Mouse (Mus musculus) midbrain, postnatal 0 days (tissue): ENCODE data around the gene Cenpp. TPM values are rescaled to one million over a fixed set of nuclear protein-coding genes. Genes with fewer than 3 reads are reported as not detected.

Experiments used
- ATAC-seq: fragments of 200-750 bp; cut with Nextera tagmentation; 2 replicates; pipeline ENCODE4 v1.8.0; 2017; ENCODE audit warnings: moderate number of reproducible peaks, mild to moderate bottlenecking, moderate TSS enrichment, moderate library complexity; ENCODE audit not compliant: low FRiP score
- DNase-seq: peaks from one replicate; pipeline ENCODE4 v3.0.0-alpha.2; 2015; ENCODE audit warnings: low spot score
- H3K27ac ChIP-seq: fragments of 300-500 bp; sonication (generic); 2 replicates; pipeline ENCODE4 v1.5.1; 2014; ENCODE audit warnings: low read depth, mild to moderate bottlenecking, low read length, mixed read lengths
- H3K27me3 ChIP-seq: fragments of 300-500 bp; sonication (generic); 2 replicates; pipeline ENCODE4 v1.6.1; 2014; ENCODE audit warnings: low read length, control low read depth, mixed read lengths; ENCODE audit not compliant: insufficient read depth
- H3K36me3 ChIP-seq: fragments of 300-500 bp; sonication (generic); 2 replicates; pipeline ENCODE4 v1.6.1; 2014; ENCODE audit warnings: low read length, control low read depth, mixed read lengths; ENCODE audit not compliant: insufficient read depth
- H3K4me1 ChIP-seq: fragments of 300-500 bp; sonication (generic); 2 replicates; pipeline ENCODE4 v1.6.1; 2014; ENCODE audit warnings: mild to moderate bottlenecking, control low read depth, antibody characterized with exemption, low read length, mixed read lengths; ENCODE audit not compliant: insufficient read depth
- H3K4me2 ChIP-seq: fragments of 300-500 bp; sonication (generic); 2 replicates; pipeline ENCODE4 v1.6.1; 2014; ENCODE audit warnings: low read depth, mild to moderate bottlenecking, low read length, mixed read lengths; ENCODE audit not compliant: poor library complexity, severe bottlenecking
- H3K4me3 ChIP-seq: fragments of 300-500 bp; sonication (generic); 2 replicates; pipeline ENCODE4 v1.5.1; 2014; ENCODE audit warnings: low read depth, mild to moderate bottlenecking, low read length, moderate library complexity
- H3K9ac ChIP-seq: fragments of 300-500 bp; sonication (generic); replicated peaks from 2 replicates; pipeline ENCODE4 v1.6.1; 2014; ENCODE audit warnings: mild to moderate bottlenecking, low read length, moderate library complexity, mixed read lengths; ENCODE audit not compliant: poor library complexity, severe bottlenecking
- H3K9me3 ChIP-seq: fragments of 300-500 bp; sonication (generic); 2 replicates; pipeline ENCODE4 v1.6.1; 2016; ENCODE audit warnings: low read length, control low read depth
- CTCF ChIP-seq: IDR thresholded peaks from 2 replicates; pipeline ENCODE4 v1.5.1; 2016; ENCODE audit warnings: antibody characterized with exemption, mild to moderate bottlenecking
- WGBS: fragments of 180-500 bp; shearing (Covaris S2); extraction: QIAGEN DNeasy Blood & Tissue Kit; methylation state at CpG from one replicate; pipeline ENCODE4 v1.1.7; 2014; 5-methylcytosine and 5-hydroxymethylcytosine counted together
- polyA plus RNA-seq: library from polyadenylated mRNA; unstranded; fragments of >200 nt; fragmentation: Nextera tagmentation; extraction: Ambion mirVana; gene quantifications from 2 replicates; pipeline ENCODE4 v1.2.1, GENCODE M21; 2015
- total RNA-seq: library from RNA; depleted of rRNA; stranded (reverse); fragments of >200 nt; gene quantifications from 2 replicates; pipeline ENCODE4 v1.2.3, GENCODE M21; 2014

Gene Cenpp
- total and polyA plus RNA-seq, 2 experiments from 2014 or later = 1.3 to 6.9 TPM

DNA sequence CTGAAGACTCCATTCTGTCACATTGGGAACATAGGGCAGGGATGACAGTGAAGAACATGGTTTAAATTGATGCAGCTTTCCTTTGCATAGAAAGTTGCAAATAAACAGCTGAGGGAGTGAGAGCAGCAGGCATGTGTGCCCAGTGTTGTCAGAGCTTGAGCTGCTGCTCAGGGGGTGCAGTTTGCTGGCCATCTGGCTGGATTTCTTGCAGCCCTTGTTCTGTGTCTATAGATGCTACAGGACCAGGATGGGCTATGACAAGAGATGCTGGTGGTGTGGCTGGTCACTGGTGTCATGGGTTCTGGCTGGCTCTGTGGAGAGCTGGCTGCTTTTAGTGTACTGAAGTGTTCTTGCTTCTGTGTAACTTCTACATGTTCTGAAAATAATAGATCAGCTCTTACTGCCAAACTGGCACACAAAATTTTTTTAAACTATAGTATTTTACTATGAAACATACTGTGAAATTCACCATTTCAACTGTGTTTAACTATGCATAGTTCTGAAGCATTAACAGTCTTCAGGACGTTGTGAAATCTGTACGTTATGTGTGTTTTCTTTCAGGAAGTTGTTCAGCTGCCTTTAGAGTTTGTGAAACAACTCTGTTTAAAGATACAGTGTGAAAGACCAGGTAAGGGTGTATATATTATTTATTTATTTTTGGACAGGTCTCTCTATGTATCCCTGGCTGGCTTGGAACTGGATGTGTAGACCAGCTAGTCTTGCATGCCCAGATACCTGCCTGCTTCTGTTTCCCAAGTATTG, 219.1 kb downstream of the Cenpp start:
- Histone ChIP-seq H3K27me3 (no peaks in the 10 kb centered on the region), H3K27ac (no peak overlapping the region), H3K9ac (no peak overlapping the region), H3K4me1 (no peaks in the 10 kb centered on the region), H3K4me2 (no peak overlapping the region), H3K9me3 (no peaks in the 10 kb centered on the region), H3K4me3 (no peak overlapping the region), H3K36me3 (peaks cover 41% of the 10 kb centered on the region)
- WGBS = 93% methylated on average over 2 of the region's 2 CpGs
- ATAC-seq (no peak), DNase-seq (no peak)
- no peak for TF ChIP-seq CTCF

DNA sequence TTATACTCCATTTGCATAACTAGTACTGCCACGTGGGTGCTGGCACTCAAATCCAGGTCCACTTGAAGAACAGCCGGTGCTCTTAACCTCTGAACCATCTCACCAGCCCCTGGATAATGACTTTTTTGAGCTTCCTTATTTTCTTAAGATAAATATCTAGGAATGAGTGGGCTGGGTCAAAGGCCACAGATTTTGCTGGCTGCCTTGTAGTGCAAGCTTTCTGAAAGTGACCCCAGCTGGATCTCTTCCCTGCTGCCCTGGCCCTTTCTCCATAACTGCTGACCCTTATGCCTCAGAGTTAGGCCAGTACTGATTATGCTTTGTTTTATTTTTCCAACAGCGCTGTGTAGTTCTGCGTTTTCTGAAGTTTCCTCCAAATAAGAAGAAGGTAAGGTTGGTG, 222.1 kb downstream of the Cenpp start:
- H3K4me2 ChIP-seq = no peak overlapping the region
- H3K4me1 ChIP-seq = no peaks in the 10 kb centered on the region
- TF ChIP-seq CTCF = no peak
- H3K27ac ChIP-seq = no peak overlapping the region
- ATAC-seq = no peak
- H3K9ac ChIP-seq = no peak overlapping the region
- no peaks in the 10 kb centered on the region for H3K27me3 ChIP-seq
- H3K9me3 ChIP-seq = no peaks in the 10 kb centered on the region
- 80% methylated on average over 4 of the region's 4 CpGs for WGBS
- no peak for DNase-seq
- H3K36me3 ChIP-seq = peaks cover 19% of the 10 kb centered on the region
- no peak overlapping the region for H3K4me3 ChIP-seq

DNA sequence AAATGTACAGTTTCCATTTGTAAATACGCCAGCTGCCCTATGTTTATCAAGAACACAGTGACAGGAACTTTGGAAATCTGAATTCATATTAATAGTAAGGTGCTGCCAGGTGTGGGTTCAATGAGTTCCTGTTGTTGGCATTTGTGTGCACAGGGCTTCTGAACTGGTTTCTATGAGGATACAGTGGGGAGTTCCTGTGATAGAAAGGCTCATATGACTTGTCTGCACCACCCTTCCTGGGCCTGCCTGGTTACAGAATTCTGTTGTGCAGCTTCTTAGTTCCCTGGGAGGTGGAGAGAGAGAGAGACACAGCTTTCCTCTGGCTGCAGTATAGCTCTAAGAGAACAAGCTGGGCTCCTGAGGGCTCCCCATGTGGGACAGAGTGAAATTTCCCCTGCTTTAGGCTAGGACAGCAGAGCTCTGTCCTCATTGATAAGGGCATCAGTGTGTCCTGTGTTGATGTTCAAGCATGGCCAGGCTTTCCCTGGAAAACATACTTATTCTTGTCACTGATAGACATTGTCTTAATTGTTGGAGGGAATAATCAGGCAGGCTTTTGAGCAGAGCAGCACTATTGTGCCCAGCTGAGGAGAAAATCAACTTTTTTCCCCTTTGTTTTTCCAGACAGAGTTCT, 224.4 kb downstream of the Cenpp start:
- no peaks in the 10 kb centered on the region for H3K27me3 ChIP-seq
- no peaks in the 10 kb centered on the region for H3K9me3 ChIP-seq
- WGBS = 85% methylated on average over 1 of the region's 1 CpGs
- no peak overlapping the region for H3K4me2 ChIP-seq
- 0 out of 2 replicates have a peak, but pooled peaks cover under 1% of the 10 kb centered on the region for H3K4me1 ChIP-seq
- H3K4me3 ChIP-seq = no peak overlapping the region
- TF ChIP-seq CTCF = no peak
- 0 out of 2 replicates have a peak, but pooled peaks cover 8% of the 10 kb centered on the region for H3K36me3 ChIP-seq
- H3K9ac ChIP-seq = no peak overlapping the region
- ATAC-seq (no peak), DNase-seq (no peak)
- no peak overlapping the region for H3K27ac ChIP-seq

DNA sequence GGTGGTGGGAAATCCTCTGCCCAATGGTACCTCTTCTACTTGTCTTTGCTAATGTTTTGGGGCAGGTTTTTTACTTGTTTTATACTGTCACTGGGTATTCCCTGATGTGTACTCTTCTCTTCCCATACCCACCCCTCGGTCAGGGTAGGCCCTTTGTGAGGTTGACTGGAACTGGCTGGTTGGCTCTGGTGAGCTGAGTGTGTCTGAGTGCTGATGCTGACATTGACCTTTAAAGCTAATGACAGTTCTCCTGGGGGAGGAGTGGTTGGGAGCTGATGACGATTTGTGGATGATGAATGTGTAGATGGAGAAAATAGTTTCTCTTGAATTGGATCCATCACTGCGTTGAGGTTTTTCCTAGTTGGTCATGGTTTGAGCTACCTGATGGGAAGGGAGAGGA, 225.8 kb downstream of the Cenpp start:
- Histone ChIP-seq H3K9me3 (no peaks in the 10 kb centered on the region), H3K27me3 (no peaks in the 10 kb centered on the region), H3K4me1 (peaks cover 13% of the 10 kb centered on the region; the same call in 1 of the 2 replicates), H3K4me3 (no peak overlapping the region), H3K27ac (no peak overlapping the region), H3K4me2 (no peak overlapping the region), H3K36me3 (no peaks in the 10 kb centered on the region), H3K9ac (no peak overlapping the region)
- WGBS = 92% methylated on average over 3 of the region's 3 CpGs
- DNase-seq = no peak
- no peak for TF ChIP-seq CTCF
- ATAC-seq = no peak

DNA sequence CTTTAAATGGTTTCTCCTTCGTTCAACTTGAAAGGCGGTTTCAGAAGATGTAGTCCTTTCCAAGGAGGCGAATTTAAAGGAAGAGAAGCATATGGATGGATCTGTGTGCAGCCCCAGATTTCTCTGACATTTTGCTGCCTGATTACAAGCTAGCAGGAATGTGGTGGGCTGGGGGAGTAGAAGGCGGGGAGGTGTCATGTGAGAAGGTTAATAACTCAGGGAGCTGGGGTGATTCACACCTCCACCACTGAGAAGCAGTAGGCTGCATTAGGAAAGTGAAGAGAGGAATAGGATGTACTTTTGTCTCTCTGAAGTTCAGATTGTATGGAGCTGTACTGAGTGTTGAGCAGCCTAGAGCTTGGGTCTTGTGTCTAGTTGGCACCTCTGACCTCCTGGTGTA, 230.6 kb downstream of the Cenpp start:
- no peak for DNase-seq
- Histone ChIP-seq H3K4me1 (peaks cover 13% of the 10 kb centered on the region; the same call in 1 of the 2 replicates), H3K36me3 (no peaks in the 10 kb centered on the region), H3K4me3 (peak overlapping the region; percentile 66), H3K27me3 (no peaks in the 10 kb centered on the region), H3K9ac (peak overlapping the region; percentile 75), H3K4me2 (peak overlapping the region; percentile 75), H3K27ac (no peak overlapping the region), H3K9me3 (no peaks in the 10 kb centered on the region)
- ATAC-seq = no peak
- TF ChIP-seq CTCF = no peak
- 34% methylated on average over 4 of the region's 4 CpGs for WGBS

DNA sequence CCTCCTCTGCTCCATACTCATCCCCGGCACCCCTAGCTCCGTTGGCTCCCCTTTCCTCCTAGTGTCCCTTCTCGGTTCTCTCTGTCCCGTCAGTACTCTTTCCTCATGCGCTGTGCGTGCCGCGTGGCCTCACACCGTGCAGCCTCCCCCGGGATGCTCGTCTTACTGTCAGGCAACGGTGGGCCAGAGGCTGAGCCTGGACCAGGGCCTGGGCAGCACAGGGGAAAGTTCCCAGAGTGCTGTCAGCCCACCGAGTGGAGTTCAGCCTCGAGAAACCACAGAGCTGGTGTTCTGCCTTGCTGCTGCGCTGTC, 231.0 kb downstream of the Cenpp start:
- peaks cover 13% of the 10 kb centered on the region; the same call in 1 of the 2 replicates for H3K4me1 ChIP-seq
- peak overlapping the region; percentile 88 for H3K27ac ChIP-seq
- H3K9me3 ChIP-seq = no peaks in the 10 kb centered on the region
- H3K4me2 ChIP-seq = peak overlapping the region; percentile 75
- no peak for TF ChIP-seq CTCF
- peak; percentile 14 for DNase-seq
- peak overlapping the region; percentile 75 for H3K9ac ChIP-seq
- H3K36me3 ChIP-seq = no peaks in the 10 kb centered on the region
- peak; percentile 70 for ATAC-seq
- H3K27me3 ChIP-seq = no peaks in the 10 kb centered on the region
- peak overlapping the region; percentile 66 for H3K4me3 ChIP-seq
- whole genome bisulfite sequencing = under 1% methylated on average over 15 of the region's 15 CpGs
